Mouse (Mus musculus) lung, postnatal 0 days (tissue): ENCODE results near the gene Mia2. TPM values are rescaled to one million over a fixed set of nuclear protein-coding genes. Genes with fewer than 3 reads are reported as not detected.

ENCODE experiments used
- ATAC-seq: fragments of 200-750 bp; cut with Nextera tagmentation; 2 replicates; pipeline ENCODE4 v1.8.0; 2017; ENCODE audit warnings: moderate library complexity
- DNase-seq: peaks from one replicate; pipeline ENCODE4 v3.0.0-alpha.2; 2016; ENCODE audit warnings: low spot score
- H3K27ac ChIP-seq: fragments of 300-500 bp; sonication (generic); 2 replicates; pipeline ENCODE4 v1.5.1; 2014; ENCODE audit warnings: antibody characterized with exemption, mild to moderate bottlenecking, low read length, mixed read lengths
- H3K27me3 ChIP-seq: fragments of 300-500 bp; sonication (generic); replicated peaks from 2 replicates; pipeline ENCODE4 v1.6.1; 2014; ENCODE audit warnings: low read length, mixed read lengths; ENCODE audit not compliant: insufficient read depth
- H3K36me3 ChIP-seq: fragments of 300-500 bp; sonication (generic); 2 replicates; pipeline ENCODE4 v1.6.1; 2014; ENCODE audit warnings: low read length, mixed read lengths; ENCODE audit not compliant: insufficient read depth
- H3K4me1 ChIP-seq: fragments of 300-500 bp; sonication (generic); 2 replicates; pipeline ENCODE4 v1.6.1; 2014; ENCODE audit warnings: antibody characterized with exemption, low read depth, low read length, mixed read lengths; ENCODE audit not compliant: insufficient read depth
- H3K4me2 ChIP-seq: fragments of 300-500 bp; sonication (generic); replicated peaks from 2 replicates; pipeline ENCODE4 v1.6.1; 2014; ENCODE audit warnings: low read depth, mild to moderate bottlenecking, low read length, moderate library complexity, mixed read lengths
- H3K4me3 ChIP-seq: fragments of 300-500 bp; sonication (generic); 2 replicates; pipeline ENCODE4 v1.5.1; 2014; ENCODE audit warnings: low read depth, low read length
- H3K9ac ChIP-seq: fragments of 300-500 bp; sonication (generic); replicated peaks from 2 replicates; pipeline ENCODE4 v1.6.1; 2014; ENCODE audit warnings: low read depth, mild to moderate bottlenecking
- H3K9me3 ChIP-seq: fragments of 300-500 bp; sonication (generic); 2 replicates; pipeline ENCODE4 v1.6.1; 2016; ENCODE audit warnings: low read length, mixed read lengths
- CTCF ChIP-seq: IDR thresholded peaks from 2 replicates; pipeline ENCODE4 v1.5.1; 2016; ENCODE audit warnings: antibody characterized with exemption, mild to moderate bottlenecking
- EP300 ChIP-seq: IDR thresholded peaks from 2 replicates; pipeline ENCODE4 v1.6.1; 2016; ENCODE audit warnings: antibody characterized with exemption, mild to moderate bottlenecking, control low read depth
- WGBS: fragments of 180-500 bp; shearing (Covaris S2); extraction: QIAGEN DNeasy Blood & Tissue Kit; methylation state at CpG from one replicate; pipeline ENCODE4 v1.1.7; 2014; 5-methylcytosine and 5-hydroxymethylcytosine counted together
- polyA plus RNA-seq: library from polyadenylated mRNA; unstranded; fragments of >200 nt; fragmentation: Nextera tagmentation; extraction: Ambion mirVana; gene quantifications from 2 replicates; pipeline ENCODE4 v1.2.1, GENCODE M21; 2015

The Mia2 gene
- polyA plus RNA-seq, 1 experiment from 2014 or later = 78.9 TPM

GRCm38 (mm10) chr12:59207000-59207390 is 111.4 kb downstream of the Mia2 start:
- TF ChIP-seq EP300 (no peak), CTCF (no peak)
- Histone ChIP-seq H3K4me1 (no peaks in the 10 kb centered on the region), H3K9me3 (no peaks in the 10 kb centered on the region), H3K27me3 (no peaks in the 10 kb centered on the region), H3K36me3 (no peaks in the 10 kb centered on the region; the same call in 1 of the 2 replicates), H3K27ac (no peak overlapping the region), H3K4me2 (no peak overlapping the region), H3K9ac (no peak overlapping the region), H3K4me3 (no peak overlapping the region)
- DNase-seq (no peak), ATAC-seq (no peak)
- 65% methylated on average over 3 of the region's 3 CpGs for WGBS

GRCm38 (mm10) chr12:59207814-59208213 is 112.2 kb downstream of the Mia2 start:
- no peaks in the 10 kb centered on the region for H3K4me1 ChIP-seq
- H3K27ac ChIP-seq = no peak overlapping the region
- H3K9me3 ChIP-seq = no peaks in the 10 kb centered on the region
- ATAC-seq = no peak
- DNase-seq = no peak
- no peaks in the 10 kb centered on the region for H3K27me3 ChIP-seq
- no peak overlapping the region for H3K9ac ChIP-seq
- no peak overlapping the region for H3K4me3 ChIP-seq
- H3K36me3 ChIP-seq = no peaks in the 10 kb centered on the region; the same call in 1 of the 2 replicates
- TF ChIP-seq EP300 = no peak
- TF ChIP-seq CTCF = no peak
- 88% methylated on average over 1 of the region's 1 CpGs for WGBS
- no peak overlapping the region for H3K4me2 ChIP-seq

- H3K4me2 ChIP-seq = no peak overlapping the region
- WGBS = 84% methylated on average over 4 of the region's 4 CpGs
- H3K4me1 ChIP-seq = peaks cover 5% of the 10 kb centered on the region; the same call in 1 of the 2 replicates
- no peaks in the 10 kb centered on the region for H3K36me3 ChIP-seq
- no peaks in the 10 kb centered on the region for H3K27me3 ChIP-seq
- H3K9ac ChIP-seq = no peak overlapping the region
- DNase-seq = no peak
- H3K27ac ChIP-seq = no peak overlapping the region
- H3K4me3 ChIP-seq = no peak overlapping the region
- H3K9me3 ChIP-seq = no peaks in the 10 kb centered on the region
- TF ChIP-seq EP300 = no peak
- no peak for TF ChIP-seq CTCF
- ATAC-seq = no peak
Measured at GRCm38 (mm10) chr12:59216176-59216575, 120.6 kb downstream of the Mia2 start.

- ATAC-seq = no peak
- WGBS = 68% methylated on average over 6 of the region's 6 CpGs
- Histone ChIP-seq H3K4me3 (no peak overlapping the region), H3K27me3 (no peaks in the 10 kb centered on the region), H3K27ac (no peak overlapping the region), H3K9me3 (no peaks in the 10 kb centered on the region), H3K4me1 (peaks cover 5% of the 10 kb centered on the region; the same call in 1 of the 2 replicates), H3K4me2 (no peak overlapping the region), H3K36me3 (no peaks in the 10 kb centered on the region), H3K9ac (no peak overlapping the region)
- DNase-seq = no peak
- TF ChIP-seq EP300 = no peak
- TF ChIP-seq CTCF = no peak
Measured at GRCm38 (mm10) chr12:59216676-59217266, 121.2 kb downstream of the Mia2 start.

- ATAC-seq (no peak), DNase-seq (no peak)
- H3K27ac ChIP-seq = no peak overlapping the region
- H3K9me3 ChIP-seq = no peaks in the 10 kb centered on the region
- H3K36me3 ChIP-seq = no peaks in the 10 kb centered on the region
- no peak overlapping the region for H3K4me3 ChIP-seq
- H3K9ac ChIP-seq = no peak overlapping the region
- TF ChIP-seq EP300 = no peak
- WGBS = 83% methylated on average over 3 of the region's 3 CpGs
- H3K27me3 ChIP-seq = no peaks in the 10 kb centered on the region
- H3K4me2 ChIP-seq = peak overlapping the region; percentile 76; the same call in 1 of the 2 replicates
- H3K4me1 ChIP-seq = peaks cover 5% of the 10 kb centered on the region; the same call in 1 of the 2 replicates
Measured at GRCm38 (mm10) chr12:59217331-59217730, 121.7 kb downstream of the Mia2 start.

- Histone ChIP-seq H3K4me1 (peaks cover 5% of the 10 kb centered on the region; the same call in 1 of the 2 replicates), H3K27me3 (no peaks in the 10 kb centered on the region), H3K9ac (peak overlapping the region; percentile 89), H3K4me3 (peak overlapping the region; percentile 98), H3K36me3 (no peaks in the 10 kb centered on the region), H3K4me2 (peak overlapping the region; percentile 76), H3K27ac (peak overlapping the region; percentile 97), H3K9me3 (no peaks in the 10 kb centered on the region)
- TF ChIP-seq EP300 (no peak), CTCF (no peak)
- WGBS = under 1% methylated on average over 60 of the region's 69 CpGs
- DNase-seq (peak; percentile 34), ATAC-seq (peak; percentile 23; the same call in 1 of the 2 replicates)
Measured at GRCm38 (mm10) chr12:59218640-59219321, 123.2 kb downstream of the Mia2 start.
